Mouse (Mus musculus): ENCODE results near the gene Tmem222.
A peak's percentile ranks its signal among the peaks of the same experiment; 100 is the strongest.

Tmem222 gene

GRCm38 (mm10) chr4:133277104-133278026 lies at the start of gene Tmem222:
Gene Tmem222 (minus strand): TSS chr4:133277792.
- DNase-seq (ENCODE audit: low read depth), result peak; percentile 94

GRCm38 (mm10) chr4:133319667-133320066 lies 42.1 kb upstream of the Tmem222 start:
- DNase-seq (ENCODE audit: low read depth), result no peak

GRCm38 (mm10) chr4:133315991-133316390 lies 38.4 kb upstream of the Tmem222 start:
- no peak for DNase-seq (ENCODE audit: low read depth)

- DNase-seq (ENCODE audit: low read depth), result no peak
Measured at GRCm38 (mm10) chr4:133314896-133315295, 37.3 kb upstream of the Tmem222 start.

GRCm38 (mm10) chr4:133309948-133310347 lies 32.4 kb upstream of the Tmem222 start:
- DNase-seq (ENCODE audit: low read depth), result peak; percentile 71

GRCm38 (mm10) chr4:133307331-133307730 lies 29.7 kb upstream of the Tmem222 start:
- DNase-seq (ENCODE audit: low read depth), result no peak

GRCm38 (mm10) chr4:133305825-133306224 lies 28.2 kb upstream of the Tmem222 start:
- DNase-seq (ENCODE audit: low read depth), result no peak

GRCm38 (mm10) chr4:133304770-133305169 lies 27.2 kb upstream of the Tmem222 start:
- no peak for DNase-seq (ENCODE audit: low read depth)

- no peak for DNase-seq (ENCODE audit: low read depth)
Measured at GRCm38 (mm10) chr4:133302668-133303067, 25.1 kb upstream of the Tmem222 start.

GRCm38 (mm10) chr4:133301802-133302201 lies 24.2 kb upstream of the Tmem222 start:
- DNase-seq (ENCODE audit: low read depth), result no peak

GRCm38 (mm10) chr4:133300421-133300820 lies 22.8 kb upstream of the Tmem222 start:
- DNase-seq (ENCODE audit: low read depth), result no peak

- DNase-seq (ENCODE audit: low read depth), result no peak
Measured at GRCm38 (mm10) chr4:133299701-133300100, 22.1 kb upstream of the Tmem222 start.

GRCm38 (mm10) chr4:133298516-133299365 lies 21.1 kb upstream of the Tmem222 start:
- DNase-seq (ENCODE audit: low read depth), result no peak

- DNase-seq (ENCODE audit: low read depth), result no peak
Measured at GRCm38 (mm10) chr4:133297801-133298238, 20.2 kb upstream of the Tmem222 start.

GRCm38 (mm10) chr4:133297360-133297759 lies 19.8 kb upstream of the Tmem222 start:
- no peak for DNase-seq (ENCODE audit: low read depth)

GRCm38 (mm10) chr4:133294084-133294483 lies 16.5 kb upstream of the Tmem222 start:
- no peak for DNase-seq (ENCODE audit: low read depth)

- DNase-seq (ENCODE audit: low read depth), result no peak
Measured at GRCm38 (mm10) chr4:133292901-133293843, 15.6 kb upstream of the Tmem222 start.

GRCm38 (mm10) chr4:133292405-133292804 lies 14.8 kb upstream of the Tmem222 start:
- no peak for DNase-seq (ENCODE audit: low read depth)

- no peak for DNase-seq (ENCODE audit: low read depth)
Measured at GRCm38 (mm10) chr4:133291255-133291654, 13.7 kb upstream of the Tmem222 start.

GRCm38 (mm10) chr4:133286476-133287077 lies 9.0 kb upstream of the Tmem222 start:
- DNase-seq (ENCODE audit: low read depth), result no peak

GRCm38 (mm10) chr4:133285950-133286349 lies 8.4 kb upstream of the Tmem222 start:
- DNase-seq (ENCODE audit: low read depth), result peak; percentile 96

Data from c-Kit-positive CD71-positive TER-119-negative erythroid progenitor cells, embryonic 14.5 days (primary cell).